Mouse (Mus musculus) heart, embryonic 11.5 days (tissue): ENCODE results near the gene Ryr2. TPM values are rescaled to one million over a fixed set of nuclear protein-coding genes. Genes with fewer than 3 reads are reported as not detected.

Experiments
- ATAC-seq: fragments of 200-750 bp; cut with Nextera tagmentation; replicated peaks from 2 replicates; pipeline ENCODE4 v1.8.0; 2017; ENCODE audit warnings: moderate library complexity; ENCODE audit not compliant: insufficient number of reproducible peaks, low FRiP score, low TSS enrichment
- H3K27ac ChIP-seq: fragments of 300-500 bp; sonication (generic); 2 replicates; pipeline ENCODE4 v1.5.1; 2014; ENCODE audit warnings: mild to moderate bottlenecking, low read depth, low read length
- H3K27me3 ChIP-seq: fragments of 300-500 bp; sonication (generic); 2 replicates; pipeline ENCODE4 v1.6.1; 2014; ENCODE audit warnings: mild to moderate bottlenecking, low read length, mixed read lengths; ENCODE audit not compliant: control insufficient read depth, insufficient read depth
- H3K36me3 ChIP-seq: fragments of 300-500 bp; sonication (generic); 2 replicates; pipeline ENCODE4 v1.6.1; 2014; ENCODE audit warnings: mild to moderate bottlenecking, low read length, moderate library complexity, mixed read lengths; ENCODE audit not compliant: control insufficient read depth, insufficient read depth
- H3K4me1 ChIP-seq: fragments of 300-500 bp; sonication (generic); 2 replicates; pipeline ENCODE4 v1.6.1; 2014; ENCODE audit warnings: low read length; ENCODE audit not compliant: control insufficient read depth, insufficient read depth
- H3K4me2 ChIP-seq: fragments of 300-500 bp; sonication (generic); 2 replicates; pipeline ENCODE4 v1.6.1; 2014; ENCODE audit warnings: mild to moderate bottlenecking, moderate library complexity
- H3K4me3 ChIP-seq: fragments of 300-500 bp; sonication (generic); 2 replicates; pipeline ENCODE4 v1.5.1; 2014; ENCODE audit warnings: low read depth, low read length
- H3K9ac ChIP-seq: fragments of 300-500 bp; sonication (generic); 2 replicates; pipeline ENCODE4 v1.6.1; 2014; ENCODE audit warnings: mild to moderate bottlenecking, low read depth, low read length, moderate library complexity
- H3K9me3 ChIP-seq: fragments of 300-500 bp; sonication (generic); replicated peaks from 2 replicates; pipeline ENCODE4 v1.6.1; 2016; ENCODE audit warnings: low read length; ENCODE audit not compliant: control insufficient read depth
- WGBS: fragments of 180-500 bp; shearing (Covaris S2); extraction: QIAGEN DNeasy Blood & Tissue Kit; methylation state at CpG from one replicate; pipeline ENCODE4 v1.1.7; 2014; ENCODE audit not compliant: insufficient replicate concordance; 5-methylcytosine and 5-hydroxymethylcytosine counted together
- polyA plus RNA-seq: library from polyadenylated mRNA; unstranded; fragments of >200 nt; fragmentation: Nextera tagmentation; extraction: Ambion mirVana; gene quantifications from 2 replicates; pipeline ENCODE4 v1.2.1, GENCODE M21; 2014

The Ryr2 gene
- polyA plus RNA-seq, 1 experiment from 2014 or later = 46.7 TPM

- 0 out of 2 replicates have a peak, but pooled peaks have one; percentile 31 for ATAC-seq
Measured at GRCm38 (mm10) chr13:11915619-11916018, 191.1 kb downstream of the Ryr2 start.

GRCm38 (mm10) chr13:11914682-11915081 lies 192.1 kb downstream of the Ryr2 start:
- Histone ChIP-seq H3K9me3 (no peaks in the 10 kb centered on the region), H3K9ac (no peak overlapping the region), H3K27ac (no peak overlapping the region), H3K4me1 (peaks cover 3% of the 10 kb centered on the region), H3K27me3 (no peaks in the 10 kb centered on the region), H3K36me3 (no peaks in the 10 kb centered on the region), H3K4me3 (no peak overlapping the region), H3K4me2 (no peak overlapping the region)
- no peak for ATAC-seq
- WGBS = 78% methylated on average over 3 of the region's 3 CpGs

More at GRCm38 (mm10) chr13:11915619-11916018, 191.1 kb downstream of the Ryr2 start:
- Histone ChIP-seq H3K4me3 (no peak overlapping the region), H3K27me3 (no peaks in the 10 kb centered on the region), H3K9me3 (no peaks in the 10 kb centered on the region), H3K4me2 (no peak overlapping the region), H3K9ac (no peak overlapping the region), H3K36me3 (no peaks in the 10 kb centered on the region), H3K4me1 (no peaks in the 10 kb centered on the region; the same call in 1 of the 2 replicates), H3K27ac (no peak overlapping the region)
- 33% methylated on average over 2 of the region's 2 CpGs for WGBS

GRCm38 (mm10) chr13:11912208-11912607 lies 194.5 kb downstream of the Ryr2 start:
- Histone ChIP-seq H3K4me2 (no peak overlapping the region), H3K27ac (no peak overlapping the region), H3K4me1 (peaks cover 3% of the 10 kb centered on the region), H3K9ac (no peak overlapping the region), H3K4me3 (no peak overlapping the region), H3K27me3 (no peaks in the 10 kb centered on the region), H3K9me3 (no peaks in the 10 kb centered on the region), H3K36me3 (no peaks in the 10 kb centered on the region)
- no peak for ATAC-seq
- 72% methylated on average over 2 of the region's 2 CpGs for WGBS

GRCm38 (mm10) chr13:11908123-11908522 lies 198.6 kb downstream of the Ryr2 start:
- Histone ChIP-seq H3K4me2 (no peak overlapping the region), H3K27me3 (no peaks in the 10 kb centered on the region), H3K36me3 (no peaks in the 10 kb centered on the region), H3K9me3 (no peaks in the 10 kb centered on the region), H3K4me1 (peaks cover 5% of the 10 kb centered on the region; the same call in 1 of the 2 replicates), H3K27ac (no peak overlapping the region), H3K9ac (no peak overlapping the region), H3K4me3 (no peak overlapping the region)
- no peak for ATAC-seq
- 79% methylated on average over 4 of the region's 4 CpGs for WGBS

- WGBS = 63% methylated on average over 2 of the region's 2 CpGs
Measured at GRCm38 (mm10) chr13:11905126-11905525, 201.6 kb downstream of the Ryr2 start.

GRCm38 (mm10) chr13:11903272-11903671 lies 203.5 kb downstream of the Ryr2 start:
- Histone ChIP-seq H3K4me3 (no peak overlapping the region), H3K4me1 (0 out of 2 replicates have a peak, but pooled peaks cover 2% of the 10 kb centered on the region), H3K27me3 (no peaks in the 10 kb centered on the region), H3K36me3 (0 out of 2 replicates have a peak, but pooled peaks cover 2% of the 10 kb centered on the region), H3K9ac (no peak overlapping the region), H3K27ac (no peak overlapping the region), H3K9me3 (no peaks in the 10 kb centered on the region), H3K4me2 (no peak overlapping the region)
- WGBS = 60% methylated on average over 9 of the region's 9 CpGs
- no peak for ATAC-seq

More at GRCm38 (mm10) chr13:11905126-11905525, 201.6 kb downstream of the Ryr2 start:
- no peak for ATAC-seq
- Histone ChIP-seq H3K36me3 (0 out of 2 replicates have a peak, but pooled peaks cover under 1% of the 10 kb centered on the region), H3K4me3 (no peak overlapping the region), H3K9me3 (no peaks in the 10 kb centered on the region), H3K4me2 (no peak overlapping the region), H3K9ac (no peak overlapping the region), H3K27ac (no peak overlapping the region), H3K27me3 (no peaks in the 10 kb centered on the region), H3K4me1 (peaks cover 5% of the 10 kb centered on the region; the same call in 1 of the 2 replicates)

GRCm38 (mm10) chr13:11902856-11903255 lies 203.9 kb downstream of the Ryr2 start:
- WGBS = 65% methylated on average over 6 of the region's 6 CpGs
- H3K27me3 ChIP-seq = no peaks in the 10 kb centered on the region
- H3K9ac ChIP-seq = no peak overlapping the region

GRCm38 (mm10) chr13:11900631-11901030 lies 206.1 kb downstream of the Ryr2 start:
- Histone ChIP-seq H3K27me3 (no peaks in the 10 kb centered on the region), H3K4me2 (no peak overlapping the region), H3K27ac (no peak overlapping the region), H3K4me3 (no peak overlapping the region), H3K9ac (no peak overlapping the region), H3K4me1 (0 out of 2 replicates have a peak, but pooled peaks cover 2% of the 10 kb centered on the region), H3K36me3 (0 out of 2 replicates have a peak, but pooled peaks cover 2% of the 10 kb centered on the region), H3K9me3 (no peaks in the 10 kb centered on the region)
- 69% methylated on average over 2 of the region's 2 CpGs for WGBS
- ATAC-seq = no peak

More at GRCm38 (mm10) chr13:11902856-11903255, 203.9 kb downstream of the Ryr2 start:
- no peaks in the 10 kb centered on the region for H3K9me3 ChIP-seq
- H3K4me3 ChIP-seq = no peak overlapping the region
- 0 out of 2 replicates have a peak, but pooled peaks cover 2% of the 10 kb centered on the region for H3K4me1 ChIP-seq
- H3K4me2 ChIP-seq = no peak overlapping the region
- no peak overlapping the region for H3K27ac ChIP-seq
- ATAC-seq = no peak
- H3K36me3 ChIP-seq = 0 out of 2 replicates have a peak, but pooled peaks cover 2% of the 10 kb centered on the region

GRCm38 (mm10) chr13:11895631-11896030 lies 211.1 kb downstream of the Ryr2 start:
- no peak for ATAC-seq
- Histone ChIP-seq H3K36me3 (0 out of 2 replicates have a peak, but pooled peaks cover 2% of the 10 kb centered on the region), H3K9me3 (no peaks in the 10 kb centered on the region), H3K9ac (no peak overlapping the region), H3K27me3 (no peaks in the 10 kb centered on the region), H3K4me1 (no peaks in the 10 kb centered on the region), H3K27ac (no peak overlapping the region), H3K4me3 (no peak overlapping the region), H3K4me2 (no peak overlapping the region)
- 79% methylated on average over 1 of the region's 1 CpGs for WGBS
